Mouse (Mus musculus) retina, postnatal 7 days (tissue): ENCODE results near the gene Grrp1.
"Not testable (repeated sequence)": the region's sequence is repeated elsewhere in the genome, so short reads cannot be mapped to it uniquely, and the experiment has no call there.

Experiments used
- DNase-seq: peaks from one replicate; pipeline ENCODE4 v3.0.0-alpha.2; 2012; ENCODE audit warnings: low read depth, low spot score

The Grrp1 gene

GRCm38 (mm10) chr4:134253722-134254324 lies at the start of gene Grrp1:
Gene Grrp1, minus strand, starts transcription at chr4:134254106.
- no peak for DNase-seq

DNA sequence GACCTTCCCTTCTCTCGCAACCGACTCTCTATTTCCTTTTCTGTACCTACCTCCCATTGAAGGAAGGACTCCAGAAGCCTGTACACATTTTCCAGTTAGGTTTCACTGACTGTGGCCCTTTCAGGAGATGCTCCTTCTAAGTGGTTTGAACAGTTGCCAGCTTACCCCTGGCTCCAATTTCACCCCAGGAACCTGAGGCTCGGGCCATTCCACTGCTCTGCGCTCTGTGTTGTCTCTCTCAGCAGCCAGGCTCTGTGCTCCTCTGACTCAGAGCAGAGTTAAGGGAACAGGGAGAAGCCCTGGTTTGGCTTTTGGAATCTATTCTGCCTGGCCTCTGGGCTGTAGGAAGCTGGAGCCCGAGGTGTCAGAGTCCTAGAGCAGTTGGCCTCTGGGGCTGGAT lies 48.2 kb upstream of the Grrp1 start:
- DNase-seq, result no peak

- no peak for DNase-seq
Observed at GRCm38 (mm10) chr4:134300316-134300715, 46.4 kb upstream of the Grrp1 start.

GRCm38 (mm10) chr4:134299498-134299810 lies 45.5 kb upstream of the Grrp1 start:
- DNase-seq, result no peak

- no peak for DNase-seq
Observed at GRCm38 (mm10) chr4:134298626-134299497, 45.0 kb upstream of the Grrp1 start.

DNA sequence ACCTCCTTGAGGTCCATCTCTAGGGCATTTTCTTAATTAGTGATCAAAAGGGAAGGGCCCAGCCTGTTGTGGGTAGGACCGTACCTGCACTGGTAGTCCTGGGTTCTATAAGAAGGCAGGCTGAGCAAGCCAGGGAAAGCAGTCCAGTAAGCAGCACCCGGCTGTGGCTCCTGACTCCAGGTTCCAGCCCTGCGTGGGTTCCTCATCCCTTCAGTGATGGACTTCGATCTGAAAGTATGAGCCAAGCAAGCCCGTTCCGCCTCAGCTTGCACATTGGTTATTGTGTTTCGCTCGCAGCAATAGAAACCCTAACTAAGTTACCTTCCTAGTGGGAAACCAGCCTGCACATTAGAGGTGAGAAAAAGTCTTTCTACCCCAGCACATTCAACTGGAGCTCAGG lies 43.5 kb upstream of the Grrp1 start:
- DNase-seq, result no peak

DNA sequence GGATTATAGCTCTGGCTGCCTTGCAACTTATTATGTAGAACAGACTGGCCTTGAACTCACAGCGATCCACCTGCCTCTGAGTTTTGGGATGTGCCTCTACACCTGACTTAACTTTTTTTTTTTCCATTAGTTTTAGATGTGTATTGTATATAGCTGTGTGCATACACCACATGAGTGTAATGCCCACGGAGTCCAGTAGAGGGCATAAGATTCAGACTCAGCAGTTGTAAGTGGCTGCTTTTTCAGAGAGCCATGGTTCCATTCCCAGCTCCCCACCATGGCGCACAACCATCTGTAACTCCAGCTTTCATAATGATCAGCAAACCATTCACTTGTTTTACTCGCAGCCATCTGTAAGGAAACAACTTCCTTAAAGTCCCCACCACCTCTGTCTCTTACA lies 42.6 kb upstream of the Grrp1 start:
- no peak for DNase-seq

GRCm38 (mm10) chr4:134296096-134296495 lies 42.2 kb upstream of the Grrp1 start:
- not testable (repeated sequence) for DNase-seq

GRCm38 (mm10) chr4:134293692-134294163 lies 39.8 kb upstream of the Grrp1 start:
- DNase-seq, result no peak

DNA sequence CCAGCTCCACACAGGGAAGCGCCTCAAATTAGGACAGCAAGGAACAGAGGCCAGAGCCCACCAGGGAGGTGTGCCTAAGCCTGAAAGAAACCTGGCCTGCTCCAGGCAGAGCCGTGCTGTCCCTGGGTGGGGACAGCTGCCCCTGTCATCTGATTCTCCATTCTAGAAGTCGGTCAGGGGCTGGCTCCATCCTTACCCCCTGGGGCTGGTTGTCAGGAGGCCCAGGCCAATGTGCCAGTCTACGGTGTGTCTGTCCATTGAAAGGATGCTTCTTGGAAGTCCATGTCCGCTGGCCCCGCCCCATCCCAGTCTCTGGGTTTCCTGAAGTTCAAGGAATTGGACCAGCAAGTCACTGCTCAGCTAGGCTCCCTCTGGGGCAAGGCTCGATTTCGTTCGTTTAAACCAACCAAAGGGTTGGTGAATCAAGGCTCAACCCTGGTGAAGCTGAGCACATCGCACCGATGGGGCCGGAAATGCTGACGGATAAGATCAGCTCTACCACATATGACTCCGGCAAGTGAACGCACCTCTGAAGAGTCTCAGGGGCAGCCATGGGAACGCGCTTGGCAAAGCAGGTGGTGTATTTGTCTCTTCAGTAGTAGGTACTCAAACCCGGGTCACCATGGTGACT lies 39.3 kb upstream of the Grrp1 start:
- no peak for DNase-seq

GRCm38 (mm10) chr4:134292067-134292466 lies 38.2 kb upstream of the Grrp1 start:
- peak; percentile 75 for DNase-seq

- no peak for DNase-seq
Observed at GRCm38 (mm10) chr4:134288397-134289256, 34.7 kb upstream of the Grrp1 start.

DNA sequence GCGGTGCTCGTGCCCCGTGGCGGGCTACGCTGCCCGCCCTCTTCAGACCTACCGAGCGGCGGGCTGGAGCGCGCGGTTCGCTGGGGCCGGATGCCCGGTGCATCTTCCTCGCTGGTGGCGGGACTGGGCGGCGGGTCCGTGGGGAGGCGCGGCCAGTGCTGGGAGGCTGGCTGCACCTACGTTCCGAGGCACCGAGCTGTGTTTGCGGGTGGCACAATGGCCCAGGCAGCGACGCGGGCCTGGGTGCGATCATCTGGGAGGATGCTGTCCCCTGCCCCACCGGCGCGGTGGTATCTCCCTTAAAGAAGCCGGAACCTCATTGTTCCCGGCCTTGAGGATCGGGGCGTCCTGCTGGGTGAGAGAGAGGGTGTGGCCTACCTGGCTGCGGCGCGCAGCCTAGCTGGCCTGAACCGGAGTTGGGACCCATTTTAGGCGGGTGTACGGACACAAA lies 33.7 kb upstream of the Grrp1 start, which contains the start of gene Pdik1l:
TSS of gene Pdik1l (minus strand) at position 321 of the 451 bp plus-strand sequence.
- peak; percentile 63 for DNase-seq

DNA sequence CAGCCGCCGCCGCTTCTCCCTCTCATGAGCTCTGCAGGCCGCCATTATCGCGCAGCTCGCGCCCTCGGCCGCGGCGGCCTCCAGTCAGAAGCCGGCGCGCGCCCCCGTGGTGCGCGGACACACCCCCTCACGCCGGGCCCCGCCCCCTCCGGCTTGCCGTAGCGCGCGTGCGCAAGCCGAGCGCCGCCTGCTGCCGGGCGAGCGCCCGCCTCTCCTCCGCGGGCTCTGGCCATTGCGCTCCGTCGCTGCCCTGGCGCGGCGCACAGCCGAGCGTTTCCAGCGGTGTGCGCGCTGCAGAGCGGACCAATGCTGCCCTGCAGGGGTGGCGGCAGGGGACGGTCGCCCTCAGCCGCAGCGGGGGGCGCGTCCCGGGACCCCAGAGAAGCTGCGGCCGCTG lies 33.3 kb upstream of the Grrp1 start:
- DNase-seq, result peak; percentile 91

DNA sequence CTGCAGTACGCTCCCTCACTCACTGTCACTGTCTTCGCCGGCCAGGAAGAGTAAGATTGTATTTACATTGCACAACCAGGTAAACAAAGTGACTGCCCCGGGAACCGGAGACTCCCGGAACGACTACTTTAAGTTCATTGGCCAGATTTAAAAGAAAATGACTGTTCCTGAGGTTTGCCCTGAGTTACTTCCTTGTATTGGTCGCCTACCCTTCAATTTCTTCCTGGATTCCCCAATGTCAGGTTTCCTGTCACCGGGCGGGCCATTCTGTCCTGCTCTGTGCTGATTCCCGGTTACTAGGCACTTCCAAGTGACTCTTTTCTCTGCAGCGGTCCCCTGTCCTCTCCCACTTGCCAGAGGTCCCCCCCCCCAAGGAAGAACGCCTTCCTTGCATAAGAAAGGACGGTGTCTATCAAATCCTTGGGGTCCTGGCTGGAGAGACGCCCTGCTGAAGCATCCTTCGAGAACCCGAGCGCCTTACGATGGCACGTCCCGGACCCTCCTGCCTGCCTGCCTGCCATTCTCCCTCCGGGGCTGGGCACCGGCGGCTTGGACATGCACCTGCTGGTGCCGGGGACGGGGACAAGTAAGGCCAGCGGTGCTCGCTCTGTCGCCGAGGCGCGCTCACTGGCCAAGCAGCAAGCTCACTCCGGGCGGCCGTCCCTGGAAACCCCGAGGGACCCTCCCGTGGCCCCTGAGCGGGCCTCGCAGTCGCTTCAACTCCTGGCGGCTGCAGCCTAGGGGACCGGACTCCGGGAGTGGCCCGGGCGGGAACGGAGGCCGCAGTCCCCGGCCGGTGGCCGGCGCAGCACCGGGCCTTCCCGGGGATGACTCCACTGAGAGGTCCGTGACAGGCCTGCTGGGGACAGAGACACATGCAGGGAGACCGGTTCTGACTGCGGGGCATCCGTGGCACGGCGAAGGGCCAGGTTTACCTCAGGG lies 32.6 kb upstream of the Grrp1 start:
- no peak for DNase-seq

DNA sequence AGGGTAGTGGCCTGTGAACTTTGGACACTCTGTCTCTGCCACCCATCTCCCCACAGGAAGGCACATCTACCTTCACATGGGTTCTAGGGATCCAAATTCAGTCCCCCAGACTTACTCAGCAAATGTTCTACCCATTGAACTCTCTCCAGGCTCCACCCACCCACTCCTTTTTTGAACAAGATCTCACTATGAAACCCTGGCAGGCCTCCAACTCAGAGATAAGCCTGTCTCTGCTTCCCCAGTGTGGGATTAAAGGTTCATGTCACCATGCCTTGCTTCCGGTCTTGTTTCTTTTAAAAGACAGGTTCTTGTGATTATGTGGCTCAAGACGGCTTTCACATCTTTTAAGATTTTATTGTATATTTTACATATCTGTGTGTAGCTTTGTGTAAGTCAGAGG lies 31.0 kb upstream of the Grrp1 start:
- DNase-seq, result no peak

GRCm38 (mm10) chr4:134273417-134274345 lies 19.8 kb upstream of the Grrp1 start:
- no peak for DNase-seq

GRCm38 (mm10) chr4:134272731-134273416 lies 19.0 kb upstream of the Grrp1 start:
- no peak for DNase-seq

GRCm38 (mm10) chr4:134271979-134272378 lies 18.1 kb upstream of the Grrp1 start:
- DNase-seq, result no peak
